ENCODE assay signal across 11 mouse cellular contexts in genomic region chr15:82959151-82959550, GRCm38 (mm10). TPM values are rescaled to one million over a fixed set of nuclear protein-coding genes. Genes with fewer than 3 reads are reported as not detected.
A peak's percentile ranks its signal among the peaks of the same experiment; 100 is the strongest.
DNase-seq lines count a peak whose midpoint lies in the region; ATAC-seq lines count a peak whose summit lies in the region.
"Had no signal": no experiment of that assay in that cellular context is flagged by ENCODE, and none has a peak within 500 bp of the region (broad histone marks: within the 10 kb centered on the region; RNA-seq: fewer than 3 reads in every experiment).

No protein-coding gene starts in this region.

- H3K9ac ChIP-seq in heart, embryonic 14.5 days (ENCODE audit: low read length), result 0 out of 2 replicates have a peak overlapping the region, but pooled peaks have one; percentile 57
- no peak overlapping the region for H3K9ac ChIP-seq in midbrain, embryonic 12.5 days (replicated peaks)
- H3K9ac ChIP-seq in neural tube, embryonic 15.5 days (replicated peaks), result peak overlapping the region; percentile 23; the same call in 1 of the 2 replicates

- DNase-seq in heart, postnatal 14 days, result no peak
- no peak for DNase-seq in midbrain, embryonic 10.5 days (ENCODE audit: low spot score)
- peak; percentile 30 to 31 for DNase-seq in kidney, postnatal 36 days
- no peak for DNase-seq in adrenal gland, adult 8-10 months
- DNase-seq: adrenal gland, postnatal 10 days; cerebellum, adult 11-12 months; gastrocnemius, postnatal 10 days had no signal

- H3K36me3 ChIP-seq in heart, embryonic 14.5 days (ENCODE audit: control insufficient read depth, insufficient read depth, low read length), result no peaks in the 10 kb centered on the region
- H3K36me3 ChIP-seq in midbrain, embryonic 12.5 days, result no peaks in the 10 kb centered on the region
- H3K36me3 ChIP-seq in midbrain, embryonic 10.5 days, result no peaks in the 10 kb centered on the region
- H3K36me3 ChIP-seq in neural tube, embryonic 15.5 days, result no peaks in the 10 kb centered on the region

- H3K27me3 ChIP-seq in heart, embryonic 14.5 days (ENCODE audit: control insufficient read depth, insufficient read depth, low read length), result peaks cover 22% of the 10 kb centered on the region
- H3K27me3 ChIP-seq in midbrain, embryonic 12.5 days, result peaks cover 86% of the 10 kb centered on the region
- H3K27me3 ChIP-seq in midbrain, embryonic 10.5 days (ENCODE audit: low read depth, poor library complexity, severe bottlenecking), result peaks cover 96% of the 10 kb centered on the region
- H3K27me3 ChIP-seq in neural tube, embryonic 15.5 days (replicated peaks), result peaks cover 23% of the 10 kb centered on the region

- intact Hi-C loops in heart, postnatal 14 days (cut with DNase I), result no loop called here

- WGBS in heart, embryonic 14.5 days, result 24% methylated on average over 12 of the region's 12 CpGs
- 74% methylated on average over 12 of the region's 12 CpGs for WGBS in midbrain, embryonic 12.5 days
- WGBS in midbrain, embryonic 10.5 days, result 73% methylated on average over 12 of the region's 12 CpGs
- WGBS in neural tube, embryonic 15.5 days, result 46% methylated on average over 12 of the region's 12 CpGs

- H3K9me3 ChIP-seq in heart, embryonic 14.5 days (ENCODE audit: control insufficient read depth, low read length), result no peaks in the 10 kb centered on the region
- H3K9me3 ChIP-seq in midbrain, embryonic 12.5 days, result no peaks in the 10 kb centered on the region
- no peaks in the 10 kb centered on the region for H3K9me3 ChIP-seq in midbrain, embryonic 10.5 days (replicated peaks)
- no peaks in the 10 kb centered on the region for H3K9me3 ChIP-seq in neural tube, embryonic 15.5 days (replicated peaks)

- peaks cover 46 to 65% of the 10 kb centered on the region in 2 experiments for H3K4me1 ChIP-seq in heart, embryonic 14.5 days (ENCODE audit: control insufficient read depth in 2 of 2, insufficient read depth in 2 of 2, low read length in 2 of 2)
- peaks cover 84% of the 10 kb centered on the region for H3K4me1 ChIP-seq in midbrain, embryonic 12.5 days
- H3K4me1 ChIP-seq in midbrain, embryonic 10.5 days, result peaks cover 91% of the 10 kb centered on the region
- peaks cover 92% of the 10 kb centered on the region for H3K4me1 ChIP-seq in neural tube, embryonic 15.5 days

- peak overlapping the region; percentile 55 for H3K4me2 ChIP-seq in heart, embryonic 14.5 days (ENCODE audit: low read length)
- H3K4me2 ChIP-seq in midbrain, embryonic 12.5 days (replicated peaks), result 0 out of 2 replicates have a peak overlapping the region, but pooled peaks have one; percentile 43
- peak overlapping the region; percentile 83 for H3K4me2 ChIP-seq in neural tube, embryonic 15.5 days

- 0 out of 4 replicates have a peak overlapping the region, but pooled peaks of 1 of the 2 experiments have one; percentile 24 for H3K27ac ChIP-seq in heart, embryonic 14.5 days (replicated peaks in 1 of 2; ENCODE audit: control insufficient read depth in 1 of 2, insufficient read depth in 1 of 2, low read depth in 2 of 2, low read length in 2 of 2)
- H3K27ac ChIP-seq in midbrain, embryonic 12.5 days (replicated peaks), result peak overlapping the region; percentile 69
- no peak overlapping the region for H3K27ac ChIP-seq in midbrain, embryonic 10.5 days (replicated peaks)
- H3K27ac ChIP-seq in neural tube, embryonic 15.5 days (replicated peaks), result peak overlapping the region; percentile 83

- no peak for ATAC-seq in heart, embryonic 14.5 days (ENCODE audit: insufficient number of reproducible peaks, insufficient read depth, low FRiP score, low read depth)
- ATAC-seq in midbrain, embryonic 12.5 days (ENCODE audit: low FRiP score, low read depth), result no peak
- no peak for ATAC-seq in neural tube, embryonic 15.5 days (ENCODE audit: low FRiP score)
- ATAC-seq in cerebellum, adult (ENCODE audit: insufficient number of reproducible peaks, low FRiP score, low TSS enrichment), result no peak

- no peak overlapping the region for H3K4me3 ChIP-seq in heart, embryonic 14.5 days (ENCODE audit: control insufficient read depth in 1 of 2, insufficient read depth in 1 of 2, low read depth in 1 of 2, low read length in 2 of 2)
- H3K4me3 ChIP-seq in midbrain, embryonic 12.5 days, result no peak overlapping the region
- H3K4me3 ChIP-seq in midbrain, embryonic 10.5 days, result no peak overlapping the region
- H3K4me3 ChIP-seq in neural tube, embryonic 15.5 days (replicated peaks), result no peak overlapping the region

RNA-seq across cellular contexts. Expression of gene Tcf20, which starts 28.5 kb away (rescaled TPM):
- 6.7 and 7.2 TPM in 2 replicates for polyA plus RNA-seq in heart, embryonic 14.5 days (2014; fragmentation: Nextera tagmentation; extraction: Ambion mirVana)
- total RNA-seq in heart, postnatal 14 days (2021), result 10 to 100 TPM; 49.9 to 59.1 TPM
- 13.7 TPM in 2 replicates for polyA plus RNA-seq in midbrain, embryonic 12.5 days (2016; fragmentation: Nextera tagmentation; extraction: Ambion mirVana)
- 7.5 and 8.4 TPM in 2 replicates for polyA plus RNA-seq in midbrain, embryonic 10.5 days (2016; fragmentation: Nextera tagmentation; extraction: Ambion mirVana)
- 11.2 and 11.5 TPM in 2 replicates for polyA plus RNA-seq in neural tube, embryonic 15.5 days (2015; fragmentation: Nextera tagmentation; extraction: Ambion mirVana)
- total RNA-seq in adrenal gland, adult 8-10 months (2022), result 100 to 1,000 TPM; 102 to 109 (median 106) TPM

Comparison
In these comparisons a context has a peak if more than half of its experiments do, and no peak if none do; other contexts are left out.
1. DNase-seq: peak in kidney, postnatal 36 days (2 of 2); none in heart, postnatal 14 days (0 of 2), midbrain, embryonic 10.5 days (single experiment) and adrenal gland, adult 8-10 months (single experiment).
2. Peak in every context shown above with its lines, with median percentiles within 50 percentile points of each other: H3K4me2 ChIP-seq.